Mouse (Mus musculus) spleen, adult 2 months (tissue): ENCODE results near the gene Cacna1g.

Source experiments
- CTCF ChIP-seq: fragments of 200-500 bp; IDR thresholded peaks from 2 replicates; pipeline ENCODE4 v1.5.1; 2011; ENCODE audit warnings: mild to moderate bottlenecking, inconsistent platforms; ENCODE audit not compliant: insufficient read depth, insufficient read length, insufficient replicate concordance; ENCODE audit errors: extremely low read depth
- POLR2A ChIP-seq: fragments of 200-500 bp; IDR thresholded peaks from 2 replicates; pipeline ENCODE4 v1.6.1; 2011; ENCODE audit warnings: low read depth, low read length, inconsistent platforms

- no peak for TF ChIP-seq POLR2A
- TF ChIP-seq CTCF = no peak
Measured at GRCm38 (mm10) chr11:94441122-94441521, 32.9 kb downstream of the Cacna1g start.
